Mouse (Mus musculus): ENCODE data around the gene Gm21954.

The Gm21954 gene

GRCm38 (mm10) chr3:55472110-55472509, at the start of gene Gm21954:
Gene Gm21954 (minus strand): TSS chr3:55472210.
- no peak for DNase-seq (ENCODE audit: extremely low read depth, low read depth)

GRCm38 (mm10) chr3:55521776-55522175, 49.8 kb upstream of the Gm21954 start:
- DNase-seq (ENCODE audit: extremely low read depth, low read depth) = no peak

- no peak for DNase-seq (ENCODE audit: extremely low read depth, low read depth)
Measured at GRCm38 (mm10) chr3:55520240-55521180, 48.5 kb upstream of the Gm21954 start.

- DNase-seq (ENCODE audit: extremely low read depth, low read depth) = no peak
Measured at GRCm38 (mm10) chr3:55517454-55518014, 45.5 kb upstream of the Gm21954 start.

- DNase-seq (ENCODE audit: extremely low read depth, low read depth) = no peak
Measured at GRCm38 (mm10) chr3:55515966-55516365, 44.0 kb upstream of the Gm21954 start.

- no peak for DNase-seq (ENCODE audit: extremely low read depth, low read depth)
Measured at GRCm38 (mm10) chr3:55511658-55512057, 39.6 kb upstream of the Gm21954 start.

GRCm38 (mm10) chr3:55510198-55510597, 38.2 kb upstream of the Gm21954 start:
- DNase-seq (ENCODE audit: extremely low read depth, low read depth) = no peak

GRCm38 (mm10) chr3:55499298-55499697, 27.3 kb upstream of the Gm21954 start:
- no peak for DNase-seq (ENCODE audit: extremely low read depth, low read depth)

GRCm38 (mm10) chr3:55496462-55496941, 24.5 kb upstream of the Gm21954 start:
- DNase-seq (ENCODE audit: extremely low read depth, low read depth) = no peak

GRCm38 (mm10) chr3:55495866-55496265, 23.9 kb upstream of the Gm21954 start:
- no peak for DNase-seq (ENCODE audit: extremely low read depth, low read depth)

GRCm38 (mm10) chr3:55495231-55495630, 23.2 kb upstream of the Gm21954 start:
- DNase-seq (ENCODE audit: extremely low read depth, low read depth) = no peak

GRCm38 (mm10) chr3:55494348-55494747, 22.3 kb upstream of the Gm21954 start:
- DNase-seq (ENCODE audit: extremely low read depth, low read depth) = no peak

- no peak for DNase-seq (ENCODE audit: extremely low read depth, low read depth)
Measured at GRCm38 (mm10) chr3:55492021-55492420, 20.0 kb upstream of the Gm21954 start.

GRCm38 (mm10) chr3:55489231-55489990, 17.4 kb upstream of the Gm21954 start:
- DNase-seq (ENCODE audit: extremely low read depth, low read depth) = no peak

GRCm38 (mm10) chr3:55483328-55483727, 11.3 kb upstream of the Gm21954 start:
- DNase-seq (ENCODE audit: extremely low read depth, low read depth) = no peak

GRCm38 (mm10) chr3:55481140-55481539, 9.1 kb upstream of the Gm21954 start:
- DNase-seq (ENCODE audit: extremely low read depth, low read depth) = no peak

GRCm38 (mm10) chr3:55479306-55479705, 7.3 kb upstream of the Gm21954 start:
- no peak for DNase-seq (ENCODE audit: extremely low read depth, low read depth)

GRCm38 (mm10) chr3:55476694-55477093, 4.7 kb upstream of the Gm21954 start:
- DNase-seq (ENCODE audit: extremely low read depth, low read depth) = no peak

- no peak for DNase-seq (ENCODE audit: extremely low read depth, low read depth)
Measured at GRCm38 (mm10) chr3:55473146-55473545, 1.1 kb upstream of the Gm21954 start.

GRCm38 (mm10) chr3:55466348-55466747, 5.7 kb downstream of the Gm21954 start:
- DNase-seq (ENCODE audit: extremely low read depth, low read depth) = no peak

GRCm38 (mm10) chr3:55465785-55466184, 6.2 kb downstream of the Gm21954 start:
- DNase-seq (ENCODE audit: extremely low read depth, low read depth) = no peak

- no peak for DNase-seq (ENCODE audit: extremely low read depth, low read depth)
Measured at GRCm38 (mm10) chr3:55464226-55464625, 7.8 kb downstream of the Gm21954 start.
